Mouse (Mus musculus): Measurements from ENCODE around the gene Hbq1b.

DNA sequence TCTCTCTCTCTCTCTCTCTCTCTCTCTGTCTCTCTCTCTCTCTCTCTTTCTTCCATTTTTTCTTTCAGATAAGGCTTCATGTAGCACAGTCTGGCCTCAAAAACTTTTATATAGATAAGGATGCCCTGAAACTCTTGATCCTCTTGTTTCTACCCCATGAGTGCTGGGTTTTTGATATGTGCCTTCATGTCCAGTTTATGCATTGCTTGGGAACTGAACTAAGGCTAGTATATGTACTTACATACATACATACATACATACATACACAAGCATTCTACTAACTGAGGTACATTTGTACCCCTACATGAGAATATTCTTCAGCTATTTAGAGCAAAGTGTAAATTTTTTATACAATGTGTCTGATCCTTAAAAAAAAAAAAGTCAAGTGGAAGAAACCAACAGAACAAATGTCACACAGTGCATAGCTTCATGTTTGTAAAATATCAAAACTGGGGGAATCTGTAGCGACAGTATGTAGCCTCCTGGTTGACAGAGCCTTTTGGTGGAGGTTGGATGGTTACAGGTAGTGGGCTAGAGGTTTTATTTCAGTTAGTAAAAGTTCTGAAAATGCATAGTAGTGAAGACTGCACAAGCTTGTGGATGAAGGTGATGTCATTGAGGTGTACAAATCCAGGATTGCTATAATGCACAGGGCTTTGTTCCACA lies 11.2 kb downstream of the Hbq1b start:
- TF ChIP-seq CTCF (IDR thresholded peaks at IDR 0.05; ENCODE audit: control insufficient read depth, insufficient read depth, insufficient read length), result no peak
- TF ChIP-seq MAX (IDR thresholded peaks at IDR 0.05), result no peak
- no peak for TF ChIP-seq USF1 (IDR thresholded peaks at IDR 0.05; ENCODE audit: low read depth)
